Mouse (Mus musculus): ENCODE measurements around the gene Ubn1. TPM values are rescaled to one million over a fixed set of nuclear protein-coding genes. Genes with fewer than 3 reads are reported as not detected.

Ubn1 gene
- total RNA-seq, 2 experiments from 2014 or later: 30.5 to 37.4 TPM

DNA sequence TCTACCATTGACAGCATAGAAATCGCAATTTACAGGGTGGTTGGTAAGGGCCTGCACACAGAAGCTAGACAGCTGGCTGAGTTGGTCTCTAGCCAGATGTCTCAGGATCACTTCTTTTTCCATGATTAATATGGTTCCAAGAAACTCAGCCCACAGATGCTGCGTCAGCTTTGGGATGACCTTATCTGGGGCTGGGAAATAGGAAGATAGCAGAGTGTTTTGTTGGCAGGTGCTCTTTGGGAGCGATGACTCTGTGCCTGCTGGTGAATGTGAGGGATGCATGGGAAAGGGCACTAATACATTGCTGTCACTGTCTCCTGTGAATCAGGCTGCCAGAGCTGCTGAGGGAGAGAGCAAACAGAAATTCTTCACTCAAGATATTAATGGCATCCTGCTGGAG is 20.5 kb downstream of the Ubn1 start:
- DNase-seq (ENCODE audit: low spot score in 2 of 2): peak in 1 of 2 experiments; percentile 28

DNA sequence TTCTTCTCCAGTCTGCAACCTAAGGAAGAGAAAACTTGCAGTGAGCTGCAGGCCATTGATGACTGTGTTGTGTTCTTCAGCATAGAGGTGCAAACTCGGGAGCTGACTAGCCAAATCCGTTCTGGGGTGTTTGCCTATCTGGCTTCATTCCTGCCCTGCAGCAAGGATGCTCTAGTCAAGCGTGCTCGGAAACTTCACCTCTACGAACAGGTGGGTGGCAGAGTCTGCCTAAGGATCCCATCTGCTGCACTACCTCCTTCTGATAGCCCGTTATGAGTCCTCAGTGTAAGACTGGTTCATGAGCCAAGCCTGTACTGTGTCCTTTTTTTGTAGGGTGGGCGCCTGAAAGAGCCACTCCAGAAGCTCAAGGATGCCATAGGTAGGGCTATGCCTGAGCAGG is 22.1 kb downstream of the Ubn1 start:
- DNase-seq (ENCODE audit: low spot score in 2 of 2): no peak

DNA sequence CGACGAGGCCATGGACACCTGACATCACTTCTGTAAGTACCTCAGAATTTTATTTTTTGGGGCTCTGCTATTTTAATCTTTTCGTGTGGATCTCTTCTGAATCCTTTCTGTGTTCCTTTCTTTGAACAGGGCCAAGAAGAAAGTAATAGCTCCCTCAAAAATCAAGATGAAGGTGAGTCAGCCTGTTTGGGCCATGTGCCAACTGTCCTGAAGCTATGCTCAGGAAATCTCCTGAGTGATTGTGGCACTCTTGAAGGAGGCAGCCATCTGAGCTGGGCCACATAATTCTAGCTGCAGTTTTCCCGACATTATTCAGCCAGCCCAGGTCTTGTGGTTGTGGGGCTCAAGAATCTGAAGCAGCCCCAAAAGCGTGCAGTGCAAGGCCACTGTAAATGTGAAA is 24.5 kb downstream of the Ubn1 start:
- DNase-seq (ENCODE audit: low spot score in 2 of 2): peak; percentile 40 to 53

DNA sequence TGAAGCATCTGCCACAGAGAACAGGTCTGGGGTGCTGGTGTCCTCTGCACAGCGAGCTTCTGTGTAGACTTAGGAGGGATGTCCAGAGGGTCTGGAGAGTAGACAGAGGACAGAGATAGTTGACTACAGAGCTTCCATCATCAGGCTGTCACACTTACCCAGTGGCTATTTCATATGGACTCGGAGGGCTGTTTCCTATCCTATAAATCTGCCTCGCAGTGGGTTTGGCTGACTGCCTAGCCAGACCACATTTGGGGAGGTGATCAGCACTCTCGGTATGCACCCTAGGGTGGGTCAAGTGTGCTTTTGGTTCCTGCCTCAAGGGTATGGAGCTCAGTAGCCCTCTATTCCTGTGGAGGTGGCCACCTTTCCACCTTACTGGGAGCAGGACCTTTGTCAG is 35.3 kb downstream of the Ubn1 start:
- DNase-seq (ENCODE audit: low spot score in 2 of 2): no peak

DNA sequence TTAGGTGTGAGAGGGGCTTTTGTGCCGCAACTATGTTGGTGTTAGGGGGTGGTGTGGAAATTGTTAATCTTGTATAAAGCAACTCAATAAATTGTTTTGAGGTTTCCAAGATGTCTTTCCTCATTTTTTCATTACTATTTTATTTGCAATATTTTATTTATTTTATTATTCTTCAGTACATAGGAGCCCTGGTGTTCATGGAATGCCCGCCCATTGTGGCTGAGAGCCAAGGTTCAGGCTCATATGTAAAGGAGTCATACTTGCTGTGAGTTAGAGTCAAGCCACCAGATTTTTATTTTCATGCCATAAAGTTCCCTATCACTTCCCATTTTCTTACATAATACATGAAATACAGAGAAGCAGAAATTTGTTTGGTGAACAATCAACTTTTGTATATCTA is 36.3 kb downstream of the Ubn1 start:
- DNase-seq (ENCODE audit: low spot score in 2 of 2): no peak

DNA sequence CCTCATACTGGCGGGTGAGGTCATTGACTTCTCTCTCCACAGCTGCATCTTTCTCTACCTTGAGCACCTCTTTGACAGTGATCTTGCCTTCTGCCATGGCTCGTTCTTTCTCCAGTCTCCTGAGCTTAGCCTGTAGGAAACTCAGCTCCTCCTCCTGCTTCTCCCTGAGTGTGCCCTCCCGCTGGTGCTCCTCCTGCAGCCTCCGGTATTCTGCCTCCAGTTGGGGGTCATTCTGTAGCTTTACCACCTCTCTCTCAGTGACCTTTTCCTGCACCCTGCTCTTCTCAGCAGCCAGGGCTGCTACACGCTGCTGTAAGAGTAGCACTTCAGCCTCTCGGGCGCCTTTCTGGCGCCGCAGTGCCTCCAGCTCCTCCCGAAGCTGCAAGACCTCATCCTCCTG is 39.2 kb downstream of the Ubn1 start:
- DNase-seq (ENCODE audit: low spot score in 2 of 2): no peak

DNA sequence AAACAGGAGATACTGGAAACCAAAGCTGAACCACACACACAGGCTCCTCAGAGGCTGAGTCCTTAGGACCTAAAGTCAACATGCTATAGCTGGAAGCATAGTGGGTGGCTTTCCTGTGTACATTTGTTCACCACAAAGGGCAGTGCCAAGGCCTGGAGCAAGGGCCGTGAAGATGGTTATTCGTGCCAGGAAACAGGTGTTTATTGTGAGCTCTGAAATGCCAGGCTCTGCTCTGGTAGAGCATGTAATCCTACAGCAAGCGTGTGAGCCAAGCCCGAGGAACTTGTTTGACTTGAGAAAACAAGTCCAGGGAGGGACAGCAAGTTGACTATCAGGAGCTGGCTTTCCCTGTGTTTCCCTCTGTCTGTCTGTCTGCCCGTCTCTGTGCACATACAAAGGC is 43.4 kb downstream of the Ubn1 start:
- DNase-seq (ENCODE audit: low spot score in 2 of 2): no peak

DNA sequence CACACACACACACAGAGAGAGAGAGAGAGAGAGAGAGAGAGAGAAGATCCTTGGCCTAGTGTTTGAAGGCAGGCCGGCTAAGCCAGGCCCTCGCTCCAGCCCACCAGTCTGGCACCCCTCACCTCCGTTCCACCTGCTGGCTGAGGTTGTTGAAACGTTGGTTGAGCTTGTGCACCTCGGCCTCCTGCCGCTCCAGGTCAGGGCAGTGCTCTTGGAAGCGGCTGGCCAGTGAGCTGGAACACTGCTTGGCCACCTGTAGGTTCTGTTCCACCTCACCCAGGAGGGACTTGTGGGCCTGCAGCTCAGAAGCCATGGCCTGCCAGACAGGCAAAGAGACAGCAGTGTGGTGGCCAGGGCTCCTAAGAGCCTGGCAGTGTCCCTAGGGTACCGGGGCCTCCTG is 46.6 kb downstream of the Ubn1 start:
- no peak for DNase-seq (ENCODE audit: low spot score in 2 of 2)

DNA sequence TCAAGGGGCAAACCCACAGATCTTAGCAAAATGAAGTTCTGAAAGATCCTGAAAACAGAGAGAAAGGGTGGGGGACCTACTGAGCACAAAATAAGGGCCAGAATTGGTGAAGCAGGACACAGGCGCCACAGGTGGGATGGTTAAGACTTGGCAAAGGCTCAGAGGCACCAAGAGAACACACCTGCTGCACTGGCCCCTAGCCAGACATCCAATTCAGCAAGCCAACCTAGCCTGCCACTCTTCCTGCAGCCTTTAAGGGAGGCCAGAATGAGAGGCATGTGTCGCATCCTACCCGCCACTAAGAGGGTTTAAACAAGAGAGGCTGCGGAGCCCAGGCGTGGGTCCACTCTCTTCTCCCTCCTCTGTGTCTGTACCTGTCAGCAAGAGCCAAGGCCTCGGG is 51.1 kb downstream of the Ubn1 start:
- no peak for DNase-seq (ENCODE audit: low spot score in 2 of 2)

DNA sequence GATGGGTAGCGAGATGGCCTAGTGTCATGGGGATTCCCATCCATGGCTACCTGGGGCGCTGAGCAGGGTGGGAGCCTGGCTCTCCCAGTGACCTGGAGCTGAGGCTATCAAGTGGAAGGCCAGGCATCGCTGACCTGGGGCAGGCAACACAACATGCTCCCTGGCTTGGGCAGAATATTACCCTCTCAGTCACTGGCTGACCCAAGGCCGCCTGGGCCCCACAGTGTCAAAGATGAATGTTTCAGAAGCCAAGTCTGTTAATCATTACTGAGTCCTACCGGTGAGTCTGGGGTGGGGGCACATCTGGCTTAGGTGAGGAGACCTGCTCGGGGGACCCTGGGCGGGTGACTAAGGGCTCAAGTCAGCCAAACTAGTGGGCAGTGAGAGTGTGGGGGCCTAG is 60.0 kb downstream of the Ubn1 start:
- no peak for DNase-seq (ENCODE audit: low spot score in 2 of 2)

DNA sequence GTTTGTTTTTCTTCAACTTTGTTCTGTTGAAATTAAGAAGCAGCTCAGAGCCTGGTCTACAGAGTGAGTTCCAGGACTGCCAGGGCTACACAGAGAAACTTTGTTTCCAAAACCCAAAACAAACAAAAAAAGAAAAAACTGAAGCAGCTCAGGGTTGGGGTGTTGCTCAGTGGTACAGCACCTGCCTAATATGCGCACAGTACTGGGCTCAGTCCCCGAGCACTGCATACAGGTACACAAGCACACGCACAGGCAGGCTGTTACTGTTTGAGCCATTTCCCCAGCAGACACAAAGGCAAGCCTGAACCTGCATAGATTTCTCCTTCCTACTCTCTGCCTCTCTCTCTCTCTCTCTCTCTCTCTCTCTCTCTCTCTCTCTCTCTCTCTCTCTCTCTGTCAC is 61.2 kb downstream of the Ubn1 start:
- DNase-seq (ENCODE audit: low spot score in 2 of 2): no peak

DNA sequence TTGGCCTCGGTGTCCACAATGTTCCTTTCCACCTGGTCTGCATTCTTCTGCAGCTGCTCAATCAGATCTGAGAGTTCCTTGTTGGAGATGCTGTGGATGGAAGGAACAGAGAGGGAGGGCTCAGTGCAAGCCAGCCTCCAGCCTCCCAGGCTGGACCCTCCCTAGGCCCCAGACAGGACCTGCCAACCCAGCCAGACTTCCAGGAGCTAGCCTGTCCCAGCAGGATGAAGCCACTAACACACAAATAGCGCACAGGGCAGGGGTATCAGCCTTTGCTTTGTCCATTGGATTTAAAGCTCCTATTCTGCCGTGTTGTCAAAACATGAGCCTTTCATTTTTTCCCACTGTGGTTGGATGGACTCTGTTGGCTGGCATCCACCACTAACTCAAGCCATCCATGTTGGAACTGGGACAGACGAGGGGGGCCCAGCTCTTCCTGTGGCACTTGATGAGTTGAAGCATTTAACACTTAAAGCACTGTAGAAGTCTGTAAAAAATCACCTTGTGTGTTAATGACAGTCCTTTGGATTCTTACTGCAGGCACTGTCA is 63.2 kb downstream of the Ubn1 start:
- DNase-seq (ENCODE audit: low spot score in 2 of 2): no peak

DNA sequence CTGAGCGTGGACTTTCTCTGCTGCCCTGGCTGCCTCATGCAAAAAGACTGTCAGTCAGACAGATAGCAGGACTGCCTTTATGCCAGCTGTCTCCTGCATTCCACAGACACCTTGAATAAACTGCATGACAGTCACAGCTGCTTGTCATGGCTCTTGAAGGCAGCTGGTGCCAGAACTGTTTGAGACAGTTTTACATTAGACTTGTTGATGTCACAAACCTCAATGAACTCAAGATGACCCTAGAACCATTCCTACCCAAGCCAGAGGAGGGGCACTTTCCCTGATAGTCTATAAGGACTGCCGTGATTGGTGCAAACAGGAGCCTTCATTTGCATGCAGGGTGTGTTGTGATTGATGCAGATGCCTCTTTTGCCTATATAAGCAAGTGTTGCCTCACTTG is 63.7 kb downstream of the Ubn1 start:
- DNase-seq (ENCODE audit: low spot score in 2 of 2): no peak

DNA sequence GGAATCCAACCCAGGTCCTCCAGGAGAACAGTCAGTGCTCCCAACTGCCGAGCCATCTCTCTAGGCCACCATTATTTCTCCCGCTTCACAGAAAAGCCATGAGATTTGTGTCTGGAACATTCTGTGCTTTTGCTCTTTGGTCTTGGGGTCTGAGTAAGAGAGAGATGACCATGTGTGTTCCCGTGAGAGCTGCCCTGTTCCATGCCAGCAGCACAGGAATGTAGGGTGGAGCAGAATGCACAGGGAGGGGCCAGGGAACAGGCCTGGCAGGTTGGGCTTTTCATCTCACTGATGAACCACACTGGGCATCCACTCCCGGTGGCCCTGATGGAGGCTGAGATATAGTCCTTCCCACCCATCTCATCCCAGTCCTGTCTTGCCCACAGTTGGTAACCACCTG is 69.5 kb downstream of the Ubn1 start:
- no peak for DNase-seq (ENCODE audit: low spot score in 2 of 2)

DNA sequence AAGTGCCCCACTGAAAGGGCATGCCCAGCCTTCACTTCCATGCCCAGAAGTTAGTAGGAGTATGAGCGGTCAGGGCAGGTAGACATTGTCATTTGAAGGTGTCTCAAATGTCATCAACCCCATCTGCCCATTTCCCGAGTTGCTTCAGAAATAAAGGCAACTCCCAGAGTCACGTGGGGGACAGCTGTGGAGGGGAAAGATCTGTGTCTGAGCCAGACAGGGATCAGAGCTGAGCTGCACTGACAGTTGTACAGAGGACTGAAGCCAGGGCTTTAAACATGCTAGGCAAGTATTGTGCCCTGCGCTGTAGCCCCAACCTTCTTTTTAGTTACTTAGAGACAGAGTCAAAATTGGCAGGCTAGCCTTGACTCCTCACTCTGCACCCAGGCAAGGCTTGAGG is 70.0 kb downstream of the Ubn1 start:
- no peak for DNase-seq (ENCODE audit: low spot score in 2 of 2)

DNA sequence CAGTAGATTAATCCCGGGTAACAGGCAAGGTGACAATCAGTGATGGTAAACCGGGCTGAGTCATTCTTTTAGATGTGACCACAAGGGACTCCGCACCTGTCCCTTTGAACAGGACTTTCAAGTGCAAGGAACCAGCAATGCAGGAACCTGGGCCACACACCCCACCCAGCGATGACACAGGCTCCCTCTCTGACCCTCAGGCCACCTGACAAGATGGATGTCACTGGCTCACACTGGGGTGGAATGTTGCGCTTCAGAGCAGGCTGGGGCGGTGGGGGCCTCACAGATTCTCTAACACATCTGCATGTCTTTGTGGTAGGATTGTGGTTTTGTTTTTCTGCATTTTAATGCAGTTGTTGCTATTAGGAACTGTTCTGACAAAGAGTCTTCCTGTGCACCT is 73.6 kb downstream of the Ubn1 start:
- DNase-seq (ENCODE audit: low spot score in 2 of 2): no peak

DNA sequence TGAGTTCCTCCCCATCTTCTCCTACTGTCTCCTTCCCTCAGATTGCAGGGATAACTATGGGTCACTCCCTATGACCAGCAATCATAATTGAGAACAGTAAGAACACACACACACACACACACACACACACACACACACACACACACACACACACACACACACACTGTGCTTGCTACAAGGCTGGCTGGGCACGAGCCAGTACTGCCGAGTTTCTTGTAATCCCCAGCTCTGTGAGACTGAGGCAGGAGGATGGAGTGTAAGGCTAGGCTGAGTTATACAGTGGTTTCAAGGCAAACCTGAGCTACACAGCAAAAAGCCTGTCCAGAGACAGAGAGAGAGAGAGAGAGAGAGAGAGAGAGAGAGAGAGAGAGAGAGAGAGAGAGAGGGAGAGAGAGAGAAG is 80.3 kb downstream of the Ubn1 start:
- no peak for DNase-seq (ENCODE audit: low spot score in 2 of 2)

DNA sequence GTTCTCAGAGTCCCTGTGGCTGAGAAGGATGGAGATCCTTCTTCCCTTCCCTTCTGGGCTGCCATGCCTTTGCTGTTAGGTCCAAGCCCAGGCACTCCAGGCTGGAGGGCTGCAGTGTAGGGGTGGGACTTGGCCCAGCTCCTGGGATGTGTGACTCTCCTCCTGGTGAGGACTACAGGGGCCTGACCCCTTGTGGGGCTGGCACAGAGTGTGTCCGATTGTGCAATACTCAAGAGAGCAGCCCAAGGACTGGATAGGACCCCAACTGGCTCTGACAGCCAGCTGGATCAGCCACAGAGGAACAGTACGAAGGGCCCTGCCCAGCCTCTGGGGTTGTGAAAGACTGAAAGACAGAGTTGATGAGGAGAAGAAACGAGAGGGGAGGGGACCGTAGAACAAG is 80.9 kb downstream of the Ubn1 start:
- DNase-seq (ENCODE audit: low spot score in 2 of 2): peak in 1 of 2 experiments; percentile 65

DNA sequence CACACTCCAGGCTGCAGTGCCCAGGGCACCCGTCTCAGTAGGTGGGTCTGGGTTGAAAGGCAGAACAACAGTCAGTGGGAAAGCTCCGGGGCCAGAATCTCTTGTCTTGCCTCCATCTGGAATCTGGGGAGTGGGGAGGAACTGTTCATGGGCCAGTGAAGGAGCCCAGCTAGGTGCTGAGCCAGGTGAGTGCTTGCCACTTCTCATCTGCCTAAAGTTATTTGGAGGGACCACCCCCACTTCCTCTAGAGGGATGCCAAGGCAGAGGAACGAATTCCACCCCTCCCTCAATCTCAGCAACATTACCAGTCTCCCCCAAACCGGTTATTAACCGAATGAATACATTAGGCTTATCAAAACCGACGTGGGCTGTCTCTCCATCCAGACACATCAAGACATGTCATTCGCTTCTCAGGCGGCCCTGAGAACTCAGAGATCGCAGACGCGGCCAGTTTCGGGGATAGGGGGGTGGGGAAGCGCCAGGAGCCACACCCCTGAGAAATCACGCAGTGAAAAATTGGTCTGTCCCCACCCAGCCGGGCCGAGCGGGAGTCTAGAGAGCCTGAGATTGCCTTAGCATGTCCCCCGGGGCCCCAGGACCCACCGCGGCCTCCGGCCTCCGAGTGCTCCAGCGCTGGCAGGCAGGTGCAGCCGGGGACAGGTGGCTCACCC is 81.5 kb downstream of the Ubn1 start:
- DNase-seq (ENCODE audit: low spot score in 2 of 2): no peak

DNA sequence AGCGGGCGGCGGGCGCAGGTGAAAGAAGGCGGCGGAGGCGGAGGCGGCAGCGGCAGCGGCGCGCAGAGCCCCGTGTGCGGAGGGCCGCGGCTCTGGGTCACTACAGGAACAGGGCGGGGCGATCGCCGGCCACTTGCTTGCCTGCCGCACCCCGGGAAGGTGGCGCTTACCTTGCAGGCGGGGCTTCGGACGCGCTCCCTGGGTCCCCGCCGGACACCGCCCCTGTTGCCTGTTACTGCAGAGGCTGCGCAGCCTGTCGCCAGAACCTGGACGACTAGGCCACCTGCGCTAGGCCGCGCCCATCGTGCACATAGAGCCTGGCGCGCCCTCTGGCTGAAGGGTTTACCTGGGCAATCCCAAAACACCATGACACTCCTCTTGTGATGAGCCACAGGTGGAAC is 82.5 kb downstream of the Ubn1 start, which contains the start of gene Ppl:
Gene Ppl, minus strand, starts transcription at position 21 of the 401 bp plus-strand sequence.
- peak; percentile 33 to 51 for DNase-seq (ENCODE audit: low spot score in 2 of 2)

DNA sequence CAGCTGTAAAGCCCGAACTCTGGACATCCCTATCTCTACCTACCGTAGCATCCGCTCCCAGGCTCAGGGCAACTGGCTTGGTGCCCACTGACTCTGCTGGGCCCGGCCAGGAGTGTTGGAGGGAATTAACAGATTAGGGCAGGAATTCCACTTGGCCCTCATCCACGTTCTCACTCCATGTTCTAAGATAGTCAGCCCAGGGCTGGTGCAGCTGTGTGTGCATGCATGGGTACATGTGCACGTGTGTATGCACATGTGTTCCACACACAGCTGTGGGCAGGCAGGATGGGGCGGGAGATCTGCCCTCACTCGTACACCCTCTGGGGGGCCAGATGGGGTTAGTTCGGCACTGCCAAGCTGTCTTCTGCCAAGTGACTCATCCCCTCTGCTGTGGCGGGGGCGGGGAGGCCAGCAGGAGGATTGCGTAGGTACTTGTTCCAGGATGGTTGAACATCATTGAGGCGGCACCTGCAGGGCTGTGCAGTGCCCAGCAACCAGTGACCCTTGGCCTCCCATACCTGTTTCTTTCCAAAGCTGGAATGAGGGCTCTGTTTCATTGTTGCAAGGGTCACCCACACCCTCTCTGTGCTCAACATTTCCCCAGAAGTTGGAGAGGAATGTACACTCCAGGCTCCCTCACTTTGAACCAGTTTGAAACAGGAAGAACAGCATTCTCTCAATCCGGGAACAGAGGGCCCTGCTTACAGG is 84.9 kb downstream of the Ubn1 start:
- DNase-seq (ENCODE audit: low spot score in 2 of 2): peak; percentile 46 to 61

DNA sequence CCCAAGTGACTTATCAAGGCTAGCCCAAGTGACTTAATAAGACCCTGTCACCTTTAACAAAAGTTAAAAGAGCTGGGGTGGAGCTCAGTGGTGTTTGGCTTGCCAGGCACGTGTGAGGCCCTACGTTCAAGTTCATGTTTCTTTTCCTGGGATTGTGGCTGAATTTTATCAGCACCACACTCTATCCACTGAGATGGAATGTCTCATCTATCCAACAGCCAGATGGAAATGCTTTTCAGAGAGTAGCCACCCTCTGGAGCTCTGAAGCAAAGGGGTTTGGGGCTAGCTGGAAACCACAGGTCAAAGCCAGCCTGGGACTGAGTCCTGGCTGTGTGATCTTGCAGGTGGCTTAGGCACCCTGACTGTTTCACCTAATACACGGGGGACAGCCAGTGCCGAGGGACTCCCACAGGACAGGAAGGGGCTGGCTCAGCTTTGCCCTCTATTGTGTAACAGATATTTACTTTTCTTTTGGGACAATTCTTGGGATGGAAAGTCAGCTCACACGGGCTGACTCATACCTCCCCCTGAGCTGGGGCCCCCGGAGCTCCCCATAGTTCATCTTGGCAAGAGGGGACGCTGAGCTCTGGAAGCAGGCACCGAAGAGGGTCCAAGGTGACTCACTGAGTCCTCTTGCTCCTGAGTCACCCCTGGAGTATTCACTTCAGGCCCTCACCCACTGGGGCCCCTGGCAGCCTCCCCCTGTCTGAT is 85.8 kb downstream of the Ubn1 start:
- peak in 1 of 2 experiments; percentile 25 for DNase-seq (ENCODE audit: low spot score in 2 of 2)
